Mouse (Mus musculus) liver, postnatal 0 days (tissue): ENCODE results near the gene Selenom. TPM values are rescaled to one million over a fixed set of nuclear protein-coding genes. Genes with fewer than 3 reads are reported as not detected.

Source experiments
- ATAC-seq: fragments of 200-750 bp; cut with Nextera tagmentation; 2 replicates; pipeline ENCODE4 v1.8.0; 2017; ENCODE audit warnings: mild to moderate bottlenecking, moderate library complexity
- DNase-seq: peaks from one replicate; pipeline ENCODE4 v3.0.0-alpha.2; 2016
- H3K27ac ChIP-seq: fragments of 300-500 bp; sonication (generic); 2 replicates; pipeline ENCODE4 v1.5.1; 2014; ENCODE audit warnings: antibody characterized with exemption, moderate library complexity, mild to moderate bottlenecking, low read depth
- H3K27me3 ChIP-seq: fragments of 300-500 bp; sonication (generic); 2 replicates; pipeline ENCODE4 v1.6.1; 2014; ENCODE audit warnings: low read length, control low read depth, mixed read lengths; ENCODE audit not compliant: insufficient read depth
- H3K36me3 ChIP-seq: fragments of 300-500 bp; sonication (generic); replicated peaks from 2 replicates; pipeline ENCODE4 v1.6.1; 2014; ENCODE audit warnings: mild to moderate bottlenecking, control low read depth, low read length, moderate library complexity, mixed read lengths; ENCODE audit not compliant: insufficient read depth
- H3K4me1 ChIP-seq: fragments of 300-500 bp; sonication (generic); 2 replicates; pipeline ENCODE4 v1.6.1; 2014; ENCODE audit warnings: antibody characterized with exemption, mild to moderate bottlenecking, control low read depth; ENCODE audit not compliant: insufficient read depth
- H3K4me2 ChIP-seq: fragments of 300-500 bp; sonication (generic); 2 replicates; pipeline ENCODE4 v1.6.1; 2014; ENCODE audit warnings: low read depth, mild to moderate bottlenecking, low read length, moderate library complexity, mixed read lengths
- H3K4me3 ChIP-seq: fragments of 300-500 bp; sonication (generic); 2 replicates; pipeline ENCODE4 v1.5.1; 2014; ENCODE audit warnings: low read depth, low read length
- H3K9ac ChIP-seq: fragments of 300-500 bp; sonication (generic); replicated peaks from 2 replicates; pipeline ENCODE4 v1.6.1; 2014; ENCODE audit warnings: mild to moderate bottlenecking, moderate library complexity
- H3K9me3 ChIP-seq: fragments of 300-500 bp; sonication (generic); 2 replicates; pipeline ENCODE4 v1.6.1; 2016; ENCODE audit warnings: mild to moderate bottlenecking, control low read depth, low read length, mixed read lengths
- CTCF ChIP-seq: sonication (generic); IDR thresholded peaks from 2 replicates; pipeline ENCODE4 v1.5.1; 2016; ENCODE audit warnings: antibody characterized with exemption, low read depth
- EP300 ChIP-seq: IDR thresholded peaks from 2 replicates; pipeline ENCODE4 v1.6.1; 2016; ENCODE audit warnings: antibody characterized with exemption, low read depth, mild to moderate bottlenecking
- WGBS: fragments of 180-500 bp; shearing (Covaris S2); extraction: QIAGEN DNeasy Blood & Tissue Kit; methylation state at CpG from one replicate; pipeline ENCODE4 v1.1.7; 2014; ENCODE audit not compliant: insufficient replicate concordance; 5-methylcytosine and 5-hydroxymethylcytosine counted together
- polyA plus RNA-seq: library from polyadenylated mRNA; unstranded; fragments of >200 nt; fragmentation: Nextera tagmentation; extraction: Ambion mirVana; gene quantifications from 2 replicates; pipeline ENCODE4 v1.2.1, GENCODE M21; 2015

Selenom gene
- polyA plus RNA-seq, 1 experiment from 2014 or later, result 9.9 TPM

DNA sequence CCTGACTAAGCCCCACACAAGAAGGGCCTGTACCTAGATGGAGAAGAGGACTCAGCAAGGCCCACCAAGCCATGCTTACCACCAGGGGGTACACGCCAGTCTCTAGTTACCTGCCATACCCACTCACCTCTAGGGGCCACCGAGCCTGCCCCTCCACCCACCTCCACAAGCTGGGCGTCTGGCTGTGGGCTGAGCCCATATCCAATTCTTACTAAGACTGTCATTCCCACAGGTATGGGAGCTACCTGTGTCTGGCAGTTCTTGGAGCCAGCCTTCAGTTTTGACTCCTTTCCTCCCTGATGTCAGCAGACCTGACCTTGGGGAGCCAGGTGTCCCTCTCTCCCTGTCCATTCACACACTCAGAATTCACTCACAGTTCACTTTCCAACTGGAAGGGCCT, 23.2 kb downstream of the Selenom start:
- peak overlapping the region; percentile 56; the same call in 1 of the 2 replicates for H3K9ac ChIP-seq
- no peak overlapping the region for H3K4me3 ChIP-seq
- H3K27me3 ChIP-seq, result no peaks in the 10 kb centered on the region
- TF ChIP-seq EP300, result no peak
- DNase-seq (peak; percentile 18), ATAC-seq (no peak)
- no peak overlapping the region for H3K27ac ChIP-seq
- H3K4me2 ChIP-seq, result peak overlapping the region; percentile 70
- H3K9me3 ChIP-seq, result no peaks in the 10 kb centered on the region
- 76% methylated on average over 3 of the region's 3 CpGs for WGBS
- peaks cover 37% of the 10 kb centered on the region for H3K4me1 ChIP-seq
- 0 out of 2 replicates have a peak, but pooled peaks cover under 1% of the 10 kb centered on the region for H3K36me3 ChIP-seq

- 42% methylated on average over 4 of the region's 4 CpGs for WGBS
- DNase-seq (peak; percentile 13), ATAC-seq (no peak)
- H3K4me3 ChIP-seq, result peak overlapping the region; percentile 54
- peak overlapping the region; percentile 70 for H3K4me2 ChIP-seq
- no peaks in the 10 kb centered on the region for H3K27me3 ChIP-seq
- no peaks in the 10 kb centered on the region for H3K9me3 ChIP-seq
- H3K4me1 ChIP-seq, result peaks cover 37% of the 10 kb centered on the region
- H3K9ac ChIP-seq, result peak overlapping the region; percentile 56
- no peak overlapping the region for H3K27ac ChIP-seq
- no peak for TF ChIP-seq CTCF
- TF ChIP-seq EP300, result no peak
- H3K36me3 ChIP-seq, result no peaks in the 10 kb centered on the region
Observed at GRCm38 (mm10) chr11:3538341-3538740, 23.9 kb downstream of the Selenom start.

GRCm38 (mm10) chr11:3539111-3539825, 24.8 kb downstream of the Selenom start:
- peak overlapping the region; percentile 49; the same call in 1 of the 2 replicates for H3K27ac ChIP-seq

GRCm38 (mm10) chr11:3539826-3540196, 25.3 kb downstream of the Selenom start:
- peak overlapping the region; percentile 70 for H3K4me2 ChIP-seq
- TF ChIP-seq CTCF, result 0 out of 2 replicates have a peak, but pooled peaks have one; percentile 8
- TF ChIP-seq EP300, result no peak
- peak; percentile 12 for DNase-seq
- no peaks in the 10 kb centered on the region for H3K27me3 ChIP-seq
- H3K27ac ChIP-seq, result no peak overlapping the region
- H3K4me3 ChIP-seq, result peak overlapping the region; percentile 54
- WGBS, result 53% methylated on average over 4 of the region's 4 CpGs
- H3K36me3 ChIP-seq, result no peaks in the 10 kb centered on the region
- H3K9me3 ChIP-seq, result peaks cover 4% of the 10 kb centered on the region
- no peak for ATAC-seq
- peaks cover 36% of the 10 kb centered on the region for H3K4me1 ChIP-seq
- peak overlapping the region; percentile 56; the same call in 1 of the 2 replicates for H3K9ac ChIP-seq

More at GRCm38 (mm10) chr11:3539111-3539825, 24.8 kb downstream of the Selenom start:
- Histone ChIP-seq H3K4me1 (peaks cover 37% of the 10 kb centered on the region), H3K4me3 (peak overlapping the region; percentile 54), H3K9ac (peak overlapping the region; percentile 56), H3K4me2 (peak overlapping the region; percentile 70), H3K36me3 (no peaks in the 10 kb centered on the region), H3K27me3 (no peaks in the 10 kb centered on the region), H3K9me3 (no peaks in the 10 kb centered on the region; the same call in 1 of the 2 replicates)
- TF ChIP-seq CTCF (no peak), EP300 (no peak)
- 3% methylated on average over 33 of the region's 33 CpGs for WGBS
- ATAC-seq (peak; percentile 85), DNase-seq (peak; percentile 88)

DNA sequence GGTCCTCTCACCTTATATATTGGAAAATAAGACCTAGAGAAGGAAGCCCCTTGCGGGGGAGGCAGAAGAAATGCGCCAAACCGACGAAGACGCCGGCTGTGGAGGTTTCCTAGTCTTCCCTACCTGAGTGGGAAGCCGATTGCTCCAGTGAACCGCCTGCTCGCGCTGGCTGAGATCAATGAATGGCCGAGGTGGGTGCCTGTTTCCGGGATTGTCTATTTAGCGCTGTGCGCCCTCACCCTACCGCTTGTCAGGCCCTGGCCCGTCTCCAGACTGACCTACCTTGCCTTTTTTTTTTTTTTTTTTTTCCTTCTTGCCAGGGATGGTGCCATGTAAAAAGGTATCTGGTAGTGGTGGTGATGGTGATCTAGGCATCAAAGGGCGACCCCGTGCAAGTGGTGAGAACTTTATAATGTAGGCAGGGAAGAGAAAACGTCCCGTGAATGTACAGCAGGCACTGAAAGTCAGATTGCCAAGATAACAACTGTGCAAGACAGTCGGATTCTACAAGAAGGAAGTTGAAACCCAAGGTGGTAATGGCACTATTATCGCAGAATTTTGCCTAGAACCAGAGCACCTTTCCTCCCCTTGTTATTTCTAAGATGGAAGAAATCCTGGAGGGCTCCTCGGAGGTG, 26.1 kb downstream of the Selenom start, which contains the start of gene Smtn:
Smtn (minus strand) TSS at position 162 of the 635 bp plus-strand sequence.
- Histone ChIP-seq H3K4me3 (peak within 1 kb of the TSS; percentile 54), H3K27ac (0 out of 2 replicates have a peak within 1 kb of the TSS, but pooled peaks have one; percentile 23), H3K9me3 (peaks cover 4% of the 10 kb centered on the region), H3K27me3 (no peaks in the 10 kb centered on the region), H3K4me2 (peak within 1 kb of the TSS; percentile 70), H3K4me1 (peaks cover 32% of the 10 kb centered on the region), H3K9ac (peak within 1 kb of the TSS; percentile 56), H3K36me3 (no peaks in the 10 kb centered on the region)
- 84% methylated on average over 23 of the region's 23 CpGs for WGBS
- ATAC-seq (no peak), DNase-seq (no peak)
- TF ChIP-seq CTCF (no peak), EP300 (no peak)

- WGBS, result 70% methylated on average over 3 of the region's 3 CpGs
- DNase-seq, result no peak
- TF ChIP-seq EP300 (no peak), CTCF (no peak)
Observed at GRCm38 (mm10) chr11:3541932-3542331, 27.4 kb downstream of the Selenom start.

More at GRCm38 (mm10) chr11:3541932-3542331, 27.4 kb downstream of the Selenom start:
- Histone ChIP-seq H3K36me3 (no peaks in the 10 kb centered on the region), H3K9ac (no peak overlapping the region), H3K4me1 (peaks cover 25% of the 10 kb centered on the region), H3K4me2 (no peak overlapping the region), H3K4me3 (no peak overlapping the region), H3K27ac (no peak overlapping the region), H3K9me3 (peaks cover 4% of the 10 kb centered on the region), H3K27me3 (no peaks in the 10 kb centered on the region)
- no peak for ATAC-seq
